Mouse (Mus musculus) stomach, embryonic 16.5 days (tissue): ENCODE results near the gene Mrpl4. TPM values are rescaled to one million over a fixed set of nuclear protein-coding genes. Genes with fewer than 3 reads are reported as not detected.
"Not testable (repeated sequence)": the region's sequence is repeated elsewhere in the genome, so short reads cannot be mapped to it uniquely, and the experiment has no call there.

Experiments
- ATAC-seq: fragments of 200-750 bp; cut with Nextera tagmentation; 2 replicates; pipeline ENCODE4 v1.8.0; 2017; ENCODE audit warnings: moderate number of reproducible peaks, moderate TSS enrichment; ENCODE audit not compliant: insufficient read depth, low FRiP score
- H3K27ac ChIP-seq: fragments of 300-500 bp; sonication (generic); 2 replicates; pipeline ENCODE4 v1.5.1; 2014; ENCODE audit warnings: low read length
- H3K27me3 ChIP-seq: fragments of 300-500 bp; sonication (generic); 2 replicates; pipeline ENCODE4 v1.6.1; 2014; ENCODE audit warnings: low read length, control low read depth, mixed read lengths; ENCODE audit not compliant: control insufficient read depth, insufficient read depth
- H3K36me3 ChIP-seq: fragments of 300-500 bp; sonication (generic); 2 replicates; pipeline ENCODE4 v1.6.1; 2014; ENCODE audit warnings: low read length; ENCODE audit not compliant: control insufficient read depth, insufficient read depth
- H3K4me1 ChIP-seq: fragments of 300-500 bp; sonication (generic); 2 replicates; pipeline ENCODE4 v1.6.1; 2014; ENCODE audit warnings: low read length, control low read depth, mixed read lengths; ENCODE audit not compliant: control insufficient read depth, insufficient read depth
- H3K4me2 ChIP-seq: fragments of 300-500 bp; sonication (generic); 2 replicates; pipeline ENCODE4 v1.6.1; 2014; ENCODE audit warnings: low read depth, low read length, mixed read lengths
- H3K4me3 ChIP-seq: fragments of 300-500 bp; sonication (generic); replicated peaks from 2 replicates; pipeline ENCODE4 v1.5.1; 2014; ENCODE audit warnings: mild to moderate bottlenecking, low read length
- H3K9ac ChIP-seq: fragments of 300-500 bp; sonication (generic); 2 replicates; pipeline ENCODE4 v1.6.1; 2014; ENCODE audit warnings: low read length
- H3K9me3 ChIP-seq: fragments of 300-500 bp; sonication (generic); replicated peaks from 2 replicates; pipeline ENCODE4 v1.6.1; 2016; ENCODE audit warnings: low read length, control low read depth; ENCODE audit not compliant: control insufficient read depth
- WGBS: fragments of 180-500 bp; shearing (Covaris S2); extraction: QIAGEN DNeasy Blood & Tissue Kit; methylation state at CpG from one replicate; pipeline ENCODE4 v1.1.7; 2014; 5-methylcytosine and 5-hydroxymethylcytosine counted together
- polyA plus RNA-seq: library from polyadenylated mRNA; unstranded; fragments of >200 nt; fragmentation: Nextera tagmentation; extraction: Ambion mirVana; gene quantifications from 2 replicates; pipeline ENCODE4 v1.2.1, GENCODE M21; 2015

Mrpl4 gene
- polyA plus RNA-seq, 1 experiment from 2014 or later, result 131 TPM

DNA sequence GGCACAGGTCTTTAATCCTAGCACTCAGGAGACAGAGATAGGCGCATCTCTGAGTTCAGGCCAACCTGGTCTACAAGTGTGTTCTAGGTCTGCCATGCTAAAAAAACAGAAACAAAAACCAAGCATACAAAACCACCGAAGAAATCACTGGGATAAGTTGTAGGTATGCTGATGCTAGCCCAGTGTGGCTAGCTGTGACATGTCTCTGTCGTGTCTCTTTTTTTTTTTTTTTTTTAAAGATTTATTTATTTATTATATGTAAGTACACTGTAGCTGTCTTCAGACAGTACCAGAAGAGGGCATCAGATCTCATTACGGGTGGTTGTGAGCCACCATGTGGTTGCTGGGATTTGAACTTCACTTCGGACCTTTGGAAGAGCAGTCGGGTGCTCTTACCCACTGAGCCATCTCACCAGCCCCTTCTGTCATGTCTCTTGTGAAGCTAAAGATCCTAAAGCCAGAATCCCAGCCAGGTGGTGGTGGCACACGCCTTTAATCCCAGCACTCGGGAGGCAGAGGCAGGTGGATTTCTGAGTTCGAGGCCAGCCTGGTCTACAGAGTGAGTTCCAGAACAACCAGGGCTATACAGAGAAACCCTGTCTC, 8.5 kb downstream of the Mrpl4 start:
- not testable (repeated sequence) for H3K9ac ChIP-seq, H3K4me2 ChIP-seq, H3K27me3 ChIP-seq, H3K9me3 ChIP-seq, ATAC-seq, H3K36me3 ChIP-seq, H3K4me3 ChIP-seq
- 69% methylated on average over 9 of the region's 9 CpGs for WGBS
- Histone ChIP-seq H3K27ac (peak overlapping the region; percentile 84; the same call in 1 of the 2 replicates), H3K4me1 (peaks cover 14% of the 10 kb centered on the region)

GRCm38 (mm10) chr9:21011846-21012312, 9.3 kb downstream of the Mrpl4 start:
- H3K4me1 ChIP-seq, result peaks cover 19% of the 10 kb centered on the region
- peaks cover 6% of the 10 kb centered on the region; the same call in 1 of the 2 replicates for H3K27me3 ChIP-seq
- no peaks in the 10 kb centered on the region for H3K9me3 ChIP-seq
- whole genome bisulfite sequencing, result 42% methylated on average over 5 of the region's 5 CpGs
- H3K27ac ChIP-seq, result peak overlapping the region; percentile 84
- H3K4me3 ChIP-seq, result no peak overlapping the region
- no peak overlapping the region for H3K9ac ChIP-seq
- H3K36me3 ChIP-seq, result peaks cover 9% of the 10 kb centered on the region
- H3K4me2 ChIP-seq, result no peak overlapping the region
- ATAC-seq, result peak; percentile 53

DNA sequence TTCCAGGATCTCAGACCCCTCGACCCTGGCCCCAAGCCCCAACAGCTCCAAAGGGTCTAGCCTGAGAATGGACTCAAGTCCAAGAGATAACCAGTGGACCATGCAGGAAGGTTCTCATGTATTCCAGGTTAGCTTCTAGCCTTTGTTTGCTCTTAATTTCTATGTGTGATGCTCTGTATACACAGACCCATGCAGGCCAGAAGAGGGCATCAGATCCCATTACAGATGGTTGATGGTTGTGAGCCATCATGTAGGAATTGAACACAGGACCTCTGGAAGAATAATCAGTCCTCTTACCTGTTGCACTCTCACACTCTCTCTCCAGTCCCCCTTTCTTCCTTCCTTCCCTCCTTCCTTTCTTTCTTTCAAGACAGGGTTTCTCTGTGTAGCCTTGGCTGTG, 9.8 kb downstream of the Mrpl4 start:
- ATAC-seq, result no peak
- Histone ChIP-seq H3K4me3 (no peak overlapping the region), H3K27ac (peak overlapping the region; percentile 84; the same call in 1 of the 2 replicates), H3K4me1 (peaks cover 23% of the 10 kb centered on the region), H3K27me3 (peaks cover 9% of the 10 kb centered on the region), H3K9me3 (no peaks in the 10 kb centered on the region), H3K4me2 (no peak overlapping the region), H3K36me3 (peaks cover 7% of the 10 kb centered on the region), H3K9ac (no peak overlapping the region)
- WGBS, result 47% methylated on average over 1 of the region's 1 CpGs

DNA sequence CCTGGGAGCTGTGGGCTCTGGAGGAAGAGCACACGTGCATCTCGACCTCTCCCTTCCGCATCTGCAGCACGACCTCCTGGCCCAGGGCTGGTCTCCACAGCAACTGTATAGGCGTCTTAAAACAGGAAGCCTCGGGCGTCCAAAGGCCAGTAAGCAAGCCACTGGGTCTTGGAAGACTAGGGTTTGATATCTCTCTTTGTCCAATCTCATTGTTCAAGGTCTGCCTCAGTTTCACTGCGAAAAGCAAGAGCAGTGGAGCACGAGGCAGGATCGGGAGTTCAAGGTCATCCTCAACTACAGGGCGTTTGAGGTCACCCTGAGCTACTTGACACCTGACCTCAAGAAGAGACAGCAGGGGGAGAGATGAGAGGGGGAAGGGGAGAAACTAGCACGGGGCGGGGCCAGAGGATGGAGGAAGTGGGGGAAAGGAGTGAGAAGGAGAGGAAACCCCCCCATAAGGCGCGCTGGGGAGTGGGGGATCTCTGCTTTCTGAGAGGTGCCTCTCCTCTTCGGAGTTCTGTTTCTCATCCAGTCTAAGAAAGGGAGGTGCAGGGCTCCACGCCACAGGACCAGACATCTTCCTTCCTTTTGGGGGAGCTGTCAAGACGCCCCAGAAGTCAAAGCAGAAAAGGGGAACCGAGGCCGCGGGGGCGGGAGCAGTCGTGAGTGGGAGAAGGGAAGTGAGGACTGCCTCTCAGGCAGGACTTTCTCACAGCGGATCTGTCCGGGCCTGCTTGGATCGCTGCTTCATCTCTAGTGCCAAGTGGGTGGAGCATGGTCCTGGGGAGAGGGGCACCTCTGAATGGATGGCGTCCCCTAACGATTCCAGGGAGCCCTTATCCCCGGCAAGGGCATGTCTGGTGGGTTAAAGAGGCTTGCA, 12.4 kb downstream of the Mrpl4 start:
- Histone ChIP-seq H3K9me3 (no peaks in the 10 kb centered on the region), H3K4me2 (peak overlapping the region; percentile 72), H3K4me3 (peak overlapping the region; percentile 52), H3K9ac (peak overlapping the region; percentile 68), H3K27ac (peak overlapping the region; percentile 38; the same call in 1 of the 2 replicates), H3K27me3 (peaks cover 10% of the 10 kb centered on the region), H3K4me1 (peaks cover 24% of the 10 kb centered on the region), H3K36me3 (no peaks in the 10 kb centered on the region)
- ATAC-seq, result peak; percentile 60
- WGBS, result 3% methylated on average over 29 of the region's 29 CpGs

- H3K9me3 ChIP-seq, result no peaks in the 10 kb centered on the region
- peak within 1 kb of the TSS; percentile 68 for H3K9ac ChIP-seq
- peaks cover 10% of the 10 kb centered on the region for H3K27me3 ChIP-seq
- under 1% methylated on average over 30 of the region's 30 CpGs for whole genome bisulfite sequencing
- H3K4me2 ChIP-seq, result peak within 1 kb of the TSS; percentile 72
- peaks cover 24% of the 10 kb centered on the region for H3K4me1 ChIP-seq
- peak within 1 kb of the TSS; percentile 52 for H3K4me3 ChIP-seq
- H3K27ac ChIP-seq, result peak within 1 kb of the TSS; percentile 38; the same call in 1 of the 2 replicates
- no peaks in the 10 kb centered on the region for H3K36me3 ChIP-seq
- ATAC-seq, result peak; percentile 71
Measured at GRCm38 (mm10) chr9:21015571-21016130, 13.1 kb downstream of the Mrpl4 start, which contains the start of gene Icam1. Icam1 (plus strand) TSS chr9:21015985.

DNA sequence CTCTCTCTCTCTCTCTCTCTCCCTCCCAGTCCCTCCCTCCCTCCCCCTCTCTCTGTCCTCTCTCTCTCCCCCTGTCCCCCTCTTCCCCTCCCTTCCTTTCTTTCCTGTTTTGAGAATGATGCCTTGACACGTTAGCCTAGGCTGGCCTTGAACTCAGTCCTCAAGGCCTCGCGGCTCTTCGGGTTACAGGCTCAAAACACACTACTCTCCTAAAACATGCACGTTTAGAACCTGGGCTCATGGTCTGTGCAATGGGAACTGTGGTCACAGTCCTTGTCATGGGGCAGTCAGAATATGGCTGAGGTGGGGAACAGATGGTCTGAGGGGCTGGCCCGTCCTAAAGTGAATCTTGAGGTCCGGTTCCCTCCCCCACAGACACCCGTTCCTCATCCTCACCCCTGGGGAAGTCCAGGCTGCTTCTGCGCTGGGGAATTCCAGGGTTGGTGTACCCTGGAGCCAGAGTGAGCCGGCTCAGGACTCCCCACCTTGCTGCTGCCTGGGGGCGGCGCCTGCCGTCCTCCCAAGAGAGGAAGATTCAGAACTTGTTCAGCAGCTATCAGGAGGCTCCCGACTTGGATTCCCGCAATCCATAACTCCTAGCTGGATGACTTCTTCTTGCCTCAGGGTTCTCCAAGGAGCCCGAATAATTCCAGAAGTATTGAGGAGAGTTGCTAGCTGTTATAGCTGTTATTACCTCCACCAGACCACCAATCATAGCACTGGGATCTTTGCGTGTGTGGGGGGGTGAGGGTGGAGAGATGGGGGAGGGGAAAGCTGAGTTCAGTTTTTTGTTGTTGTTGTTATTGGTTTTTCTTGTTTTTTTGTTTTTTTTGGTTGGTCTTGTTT, 14.0 kb downstream of the Mrpl4 start:
- WGBS, result 5% methylated on average over 17 of the region's 17 CpGs
- Histone ChIP-seq H3K36me3 (no peaks in the 10 kb centered on the region), H3K4me3 (peak overlapping the region; percentile 52), H3K27ac (no peak overlapping the region), H3K4me1 (peaks cover 24% of the 10 kb centered on the region), H3K27me3 (peaks cover 10% of the 10 kb centered on the region), H3K4me2 (peak overlapping the region; percentile 72), H3K9me3 (no peaks in the 10 kb centered on the region), H3K9ac (peak overlapping the region; percentile 68)
- ATAC-seq, result no peak

GRCm38 (mm10) chr9:21017177-21017575, 14.6 kb downstream of the Mrpl4 start:
- H3K4me3 ChIP-seq, result peak overlapping the region; percentile 52
- H3K9ac ChIP-seq, result no peak overlapping the region; the same call in 1 of the 2 replicates
- peaks cover 23% of the 10 kb centered on the region for H3K4me1 ChIP-seq
- no peaks in the 10 kb centered on the region for H3K9me3 ChIP-seq
- H3K27ac ChIP-seq, result no peak overlapping the region
- H3K4me2 ChIP-seq, result peak overlapping the region; percentile 72
- WGBS, result 33% methylated on average over 4 of the region's 4 CpGs
- no peak for ATAC-seq
- no peaks in the 10 kb centered on the region for H3K36me3 ChIP-seq
- peaks cover 10% of the 10 kb centered on the region for H3K27me3 ChIP-seq

- ATAC-seq, result no peak
- Histone ChIP-seq H3K9me3 (no peaks in the 10 kb centered on the region), H3K4me3 (no peak overlapping the region), H3K27me3 (peaks cover 10% of the 10 kb centered on the region), H3K9ac (no peak overlapping the region), H3K27ac (no peak overlapping the region), H3K4me2 (no peak overlapping the region), H3K4me1 (peaks cover 20% of the 10 kb centered on the region), H3K36me3 (no peaks in the 10 kb centered on the region)
- WGBS, result 72% methylated on average over 2 of the region's 2 CpGs
Measured at GRCm38 (mm10) chr9:21018600-21018999, 16.1 kb downstream of the Mrpl4 start.
